ENCODE assay signal across 15 mouse cellular contexts in genomic region chr9:107650225-107650624, GRCm38 (mm10). TPM values are rescaled to one million over a fixed set of nuclear protein-coding genes. Genes with fewer than 3 reads are reported as not detected.
A peak's percentile ranks its signal among the peaks of the same experiment; 100 is the strongest.
DNase-seq lines count a peak whose midpoint lies in the region; ATAC-seq lines count a peak whose summit lies in the region.
"Had no signal": no experiment of that assay in that cellular context is flagged by ENCODE, and none has a peak within 500 bp of the region (broad histone marks: within the 10 kb centered on the region; RNA-seq: fewer than 3 reads in every experiment).

No protein-coding gene starts in this region.

- H3K4me3 ChIP-seq in forebrain, embryonic 12.5 days (replicated peaks): no peak overlapping the region
- no peak overlapping the region for H3K4me3 ChIP-seq in hindbrain, embryonic 15.5 days
- no peak overlapping the region for H3K4me3 ChIP-seq in midbrain, embryonic 15.5 days
- H3K4me3 ChIP-seq: heart, embryonic 10.5 days; kidney, embryonic 15.5 days; lung, embryonic 15.5 days had no signal

- no peak overlapping the region for H3K4me2 ChIP-seq in forebrain, embryonic 12.5 days
- H3K4me2 ChIP-seq in hindbrain, embryonic 15.5 days: no peak overlapping the region
- H3K4me2 ChIP-seq in midbrain, embryonic 15.5 days: no peak overlapping the region
- H3K4me2 ChIP-seq: kidney, embryonic 15.5 days; lung, embryonic 15.5 days had no signal

- 75% methylated on average over 7 of the region's 7 CpGs for WGBS in forebrain, embryonic 12.5 days
- 63% methylated on average over 7 of the region's 7 CpGs for WGBS in hindbrain, embryonic 15.5 days
- WGBS in midbrain, embryonic 15.5 days: 64% methylated on average over 7 of the region's 7 CpGs

- peaks cover 18% of the 10 kb centered on the region for H3K4me1 ChIP-seq in forebrain, embryonic 12.5 days
- H3K4me1 ChIP-seq in hindbrain, embryonic 15.5 days (replicated peaks): peaks cover 21% of the 10 kb centered on the region
- H3K4me1 ChIP-seq in midbrain, embryonic 15.5 days: peaks cover 19% of the 10 kb centered on the region

- peak; percentile 57 for DNase-seq in layer of hippocampus, adult 9-11 months
- DNase-seq in layer of hippocampus, adult 11-12 months (ENCODE audit: low spot score): no peak
- no peak for DNase-seq in cerebellum, postnatal 14 days
- DNase-seq in layer of hippocampus, postnatal 10 days (ENCODE audit: low spot score in 2 of 2): no peak
- DNase-seq in spleen, postnatal 4 days (ENCODE audit: low spot score in 2 of 2): no peak
- DNase-seq: adrenal gland, adult 8-10 months had no signal

- H3K27ac ChIP-seq in forebrain, embryonic 12.5 days: peak overlapping the region; percentile 62
- peak overlapping the region; percentile 71 for H3K27ac ChIP-seq in hindbrain, embryonic 15.5 days (replicated peaks)
- peak overlapping the region; percentile 57 for H3K27ac ChIP-seq in midbrain, embryonic 15.5 days
- H3K27ac ChIP-seq: kidney, embryonic 15.5 days; lung, embryonic 15.5 days had no signal

- ATAC-seq in forebrain, embryonic 12.5 days (ENCODE audit: low FRiP score): no peak
- ATAC-seq in hindbrain, embryonic 15.5 days (ENCODE audit: low FRiP score, low read depth): no peak
- no peak for ATAC-seq in midbrain, embryonic 15.5 days (replicated peaks)

- no peak overlapping the region for H3K9ac ChIP-seq in forebrain, embryonic 12.5 days
- no peak overlapping the region for H3K9ac ChIP-seq in hindbrain, embryonic 15.5 days
- H3K9ac ChIP-seq in midbrain, embryonic 15.5 days: no peak overlapping the region
- H3K9ac ChIP-seq: kidney, embryonic 15.5 days; lung, embryonic 15.5 days had no signal

- no peaks in the 10 kb centered on the region for H3K9me3 ChIP-seq in forebrain, embryonic 12.5 days
- no peaks in the 10 kb centered on the region for H3K9me3 ChIP-seq in hindbrain, embryonic 15.5 days
- no peaks in the 10 kb centered on the region for H3K9me3 ChIP-seq in midbrain, embryonic 15.5 days
- H3K9me3 ChIP-seq: heart, embryonic 10.5 days; kidney, embryonic 15.5 days; lung, embryonic 15.5 days had no signal

- no peaks in the 10 kb centered on the region for H3K27me3 ChIP-seq in forebrain, embryonic 12.5 days
- H3K27me3 ChIP-seq in hindbrain, embryonic 15.5 days: no peaks in the 10 kb centered on the region
- no peaks in the 10 kb centered on the region for H3K27me3 ChIP-seq in midbrain, embryonic 15.5 days (replicated peaks)
- H3K27me3 ChIP-seq: kidney, embryonic 15.5 days; lung, embryonic 15.5 days had no signal

- no peaks in the 10 kb centered on the region for H3K36me3 ChIP-seq in forebrain, embryonic 12.5 days (replicated peaks)
- no peaks in the 10 kb centered on the region for H3K36me3 ChIP-seq in hindbrain, embryonic 15.5 days
- H3K36me3 ChIP-seq in midbrain, embryonic 15.5 days (replicated peaks): no peaks in the 10 kb centered on the region
- H3K36me3 ChIP-seq: heart, embryonic 10.5 days; kidney, embryonic 15.5 days; lung, embryonic 15.5 days had no signal

RNA-seq across cellular contexts. Expression of gene Gnai2, which starts 15.1 kb away (rescaled TPM):
- 570 and 587 TPM in 2 replicates for polyA plus RNA-seq in forebrain, embryonic 12.5 days (2016; fragmentation: Nextera tagmentation; extraction: Ambion mirVana)
- polyA plus RNA-seq in hindbrain, embryonic 15.5 days (2015; fragmentation: Nextera tagmentation; extraction: Ambion mirVana): 332 and 343 TPM in 2 replicates
- 299 and 386 TPM in 2 replicates for polyA plus RNA-seq in midbrain, embryonic 15.5 days (2015; fragmentation: Nextera tagmentation; extraction: Ambion mirVana)
- 100 to 1,000 TPM; 254 to 263 TPM for total RNA-seq in layer of hippocampus, postnatal 10 days (2021)

RNA-seq across cellular contexts. Expression of gene Slc38a3, which starts 19.1 kb away (rescaled TPM):
- polyA plus RNA-seq in forebrain, embryonic 12.5 days (2016; fragmentation: Nextera tagmentation; extraction: Ambion mirVana): 8.5 and 10.6 TPM in 2 replicates
- polyA plus RNA-seq in hindbrain, embryonic 15.5 days (2015; fragmentation: Nextera tagmentation; extraction: Ambion mirVana): 41.4 and 43.3 TPM in 2 replicates
- polyA plus RNA-seq in midbrain, embryonic 15.5 days (2015; fragmentation: Nextera tagmentation; extraction: Ambion mirVana): 31.8 and 40.4 TPM in 2 replicates
- 100 to 1,000 TPM in 1 of 2 experiments, 10 to 100 TPM in 1; 96.5 to 109 TPM for total RNA-seq in layer of hippocampus, postnatal 10 days (2021)
- total RNA-seq: hematopoietic stem cell, adult 5-6 weeks; megakaryocyte-erythroid progenitor cell, adult 5-6 weeks had no signal

RNA-seq across cellular contexts. Expression of gene Gnat1, which starts 29.3 kb away (rescaled TPM):
- 1.7 and 2.1 TPM in 2 replicates for polyA plus RNA-seq in forebrain, embryonic 12.5 days (2016; fragmentation: Nextera tagmentation; extraction: Ambion mirVana)
- polyA plus RNA-seq in hindbrain, embryonic 15.5 days (2015; fragmentation: Nextera tagmentation; extraction: Ambion mirVana): 2.0 and 3.6 TPM in 2 replicates
- 2.1 and 2.2 TPM in 2 replicates for polyA plus RNA-seq in midbrain, embryonic 15.5 days (2015; fragmentation: Nextera tagmentation; extraction: Ambion mirVana)
- total RNA-seq in layer of hippocampus, postnatal 10 days (2021): 1 to 10 TPM in 1 of 2 experiments, under 1 TPM in 1; 0.71 to 1.1 TPM
- total RNA-seq: gastrocnemius, adult 18-20 months; hematopoietic stem cell, adult 5-6 weeks; megakaryocyte-erythroid progenitor cell, adult 5-6 weeks had no signal

RNA-seq across cellular contexts. Expression of gene Sema3b, which starts 41.2 kb away (rescaled TPM):
- 1.7 and 2.6 TPM in 2 replicates for polyA plus RNA-seq in forebrain, embryonic 12.5 days (2016; fragmentation: Nextera tagmentation; extraction: Ambion mirVana)
- 4.6 and 5.1 TPM in 2 replicates for polyA plus RNA-seq in hindbrain, embryonic 15.5 days (2015; fragmentation: Nextera tagmentation; extraction: Ambion mirVana)
- polyA plus RNA-seq in midbrain, embryonic 15.5 days (2015; fragmentation: Nextera tagmentation; extraction: Ambion mirVana): 4.3 and 4.9 TPM in 2 replicates
- total RNA-seq in layer of hippocampus, postnatal 10 days (2021): 1 to 10 TPM; 3.5 to 3.7 TPM
- total RNA-seq: hematopoietic stem cell, adult 5-6 weeks had no signal
